1 mouse cellular context compared by ENCODE assay signal in the genomic region with DNA sequence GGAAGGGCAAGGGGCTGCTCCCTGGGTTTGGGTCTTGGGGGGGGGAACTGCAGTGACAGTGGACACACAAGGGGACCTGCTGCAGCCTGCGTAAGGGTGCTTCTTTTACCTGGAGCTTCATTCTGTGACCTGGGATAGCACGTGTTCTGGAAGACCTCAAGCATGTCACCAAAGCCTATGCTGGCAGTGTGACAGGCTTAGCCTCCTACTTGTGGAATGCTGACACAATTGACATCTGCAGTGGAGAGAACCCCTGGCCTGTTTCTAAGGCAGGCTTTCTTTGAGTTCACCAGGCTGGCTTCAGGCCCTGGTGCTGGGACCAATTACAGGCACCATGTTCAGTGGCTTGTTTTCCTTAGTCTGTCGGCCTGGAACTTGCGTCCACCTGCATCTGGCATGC.
TF ChIP-seq lines count a peak whose summit lies in the region.

No protein-coding gene starts in this region.

TF ChIP-seq in C2C12, 6 proteins besides CTCF, POLR2A, EP300 and RAD21:
- TF ChIP-seq CEBPB (IDR thresholded peaks at IDR 0.05; ENCODE audit: low read depth) (no peak), FOSL1 (IDR thresholded peaks at IDR 0.05; ENCODE audit: insufficient read depth, low read length, poor library complexity, severe bottlenecking) (no peak), MAX (IDR thresholded peaks at IDR 0.05) (no peak), MYOD1 (IDR thresholded peaks at IDR 0.05; ENCODE audit: control insufficient read depth, insufficient read length, low read depth) (no peak), USF1 (IDR thresholded peaks at IDR 0.05; ENCODE audit: low read depth) (no peak), MYOG (IDR thresholded peaks at IDR 0.05; ENCODE audit: control insufficient read depth, extremely low read depth, insufficient read length) (no peak)
